Comparison of ENCODE assay signal across 13 mouse cellular contexts in genomic region chr7:91089211-91089930, GRCm38 (mm10).
DNase-seq lines count a peak whose midpoint lies in the region; ATAC-seq lines count a peak whose summit lies in the region.
"Had no signal": no experiment of that assay in that cellular context is flagged by ENCODE, and none has a peak within 500 bp of the region (broad histone marks: within the 10 kb centered on the region; RNA-seq: fewer than 3 reads in every experiment).

No protein-coding gene starts in this region.

- H3K36me3 ChIP-seq in hindbrain, embryonic 14.5 days (replicated peaks; ENCODE audit: control insufficient read depth, insufficient read depth): no peaks in the 10 kb centered on the region
- no peaks in the 10 kb centered on the region for H3K36me3 ChIP-seq in hindbrain, embryonic 12.5 days

- WGBS in hindbrain, embryonic 14.5 days: 35% methylated on average over 6 of the region's 6 CpGs
- WGBS in hindbrain, embryonic 12.5 days: 42% methylated on average over 6 of the region's 6 CpGs

- H3K27ac ChIP-seq in hindbrain, embryonic 14.5 days: no peak overlapping the region
- H3K27ac ChIP-seq in hindbrain, embryonic 12.5 days: no peak overlapping the region
- peak overlapping the region; percentile 58 for H3K27ac ChIP-seq in brown adipose tissue, adult 24 weeks (replicated peaks; ENCODE audit: low read depth, low read length)
- H3K27ac ChIP-seq: gastrocnemius, adult 2 months; stomach, postnatal 0 days had no signal

- no peaks in the 10 kb centered on the region for H3K9me3 ChIP-seq in hindbrain, embryonic 14.5 days (ENCODE audit: control insufficient read depth, low read length)
- no peaks in the 10 kb centered on the region for H3K9me3 ChIP-seq in hindbrain, embryonic 12.5 days (replicated peaks)
- H3K9me3 ChIP-seq: megakaryocyte, embryonic 14.5 days had no signal

- peak; percentile 35 for DNase-seq in hindbrain, embryonic 14.5 days (ENCODE audit: low spot score)
- peak; percentile 34 to 48 for DNase-seq in layer of hippocampus, postnatal 36 days
- DNase-seq in right cerebral cortex, adult 2 months (ENCODE audit: low spot score in 2 of 2): peak; percentile 59 to 62
- DNase-seq in thymus, postnatal 4 days: no peak
- no peak for DNase-seq in ovary, postnatal 14 days (ENCODE audit: low spot score)
- DNase-seq: gastrocnemius, adult 2 months; heart, postnatal 10 days had no signal

- no peak overlapping the region for H3K4me2 ChIP-seq in hindbrain, embryonic 14.5 days (replicated peaks)
- H3K4me2 ChIP-seq in hindbrain, embryonic 12.5 days (replicated peaks): no peak overlapping the region
- H3K4me2 ChIP-seq: liver, embryonic 11.5 days had no signal

- no peak overlapping the region for H3K9ac ChIP-seq in hindbrain, embryonic 14.5 days
- H3K9ac ChIP-seq in hindbrain, embryonic 12.5 days: no peak overlapping the region

- ATAC-seq in hindbrain, embryonic 14.5 days (ENCODE audit: low FRiP score): no peak
- ATAC-seq in hindbrain, embryonic 12.5 days (ENCODE audit: low FRiP score): no peak
- no peak for ATAC-seq in erythroblast, adult 5-6 weeks (replicated peaks; ENCODE audit: low FRiP score, poor library complexity, severe bottlenecking)

- H3K27me3 ChIP-seq in hindbrain, embryonic 14.5 days (ENCODE audit: control insufficient read depth, insufficient read depth, low read length): no peaks in the 10 kb centered on the region
- no peaks in the 10 kb centered on the region; the same call in 1 of the 2 replicates for H3K27me3 ChIP-seq in hindbrain, embryonic 12.5 days

- H3K4me1 ChIP-seq in hindbrain, embryonic 14.5 days (replicated peaks; ENCODE audit: control insufficient read depth, insufficient read depth, low read length): no peaks in the 10 kb centered on the region
- H3K4me1 ChIP-seq in hindbrain, embryonic 12.5 days: peaks cover 10% of the 10 kb centered on the region
- no peaks in the 10 kb centered on the region for H3K4me1 ChIP-seq in brown adipose tissue, adult 24 weeks (ENCODE audit: control insufficient read depth, insufficient read depth, insufficient read length, low read length)

- no peak overlapping the region for H3K4me3 ChIP-seq in hindbrain, embryonic 14.5 days (replicated peaks; ENCODE audit: low read length)
- H3K4me3 ChIP-seq in hindbrain, embryonic 12.5 days: no peak overlapping the region
- H3K4me3 ChIP-seq in brown adipose tissue, adult 24 weeks (ENCODE audit: insufficient read depth, low read depth, low read length): no peak overlapping the region
- H3K4me3 ChIP-seq: gastrocnemius, adult 2 months; megakaryocyte, embryonic 14.5 days had no signal

Comparison
In these comparisons a context has a peak if more than half of its experiments do, and no peak if none do; other contexts are left out.
1. DNase-seq: peak in hindbrain, embryonic 14.5 days (single experiment), layer of hippocampus, postnatal 36 days (2 of 2) and right cerebral cortex, adult 2 months (2 of 2); none in thymus, postnatal 4 days (single experiment) and ovary, postnatal 14 days (single experiment).